Mouse (Mus musculus) liver, embryonic 13.5 days (tissue): Measurements from ENCODE around the gene Ccdc84. TPM values are rescaled to one million over a fixed set of nuclear protein-coding genes. Genes with fewer than 3 reads are reported as not detected.

Experiments
- microRNA-seq: library from miRNA; unstranded; fragments of <30 nt; microRNA quantifications from one replicate; pipeline ENCODE4, GENCODE M21; 2016
- polyA plus RNA-seq: library from polyadenylated mRNA; unstranded; fragments of >200 nt; fragmentation: Nextera tagmentation; extraction: Ambion mirVana; gene quantifications from 2 replicates; pipeline ENCODE4 v1.2.1, GENCODE M21; 2015

Ccdc84 gene
- polyA plus RNA-seq, 1 experiment from 2014 or later = 13.8 TPM

Small RNA genes lying within 50 kb of the gene (microRNA-seq; reads per million reads assigned to microRNA genes)
- gene Mir7085 = not detected

Other genes with a start within 250 kb of the Ccdc84 start
- gene Cbl, start 184.5 kb downstream of the Ccdc84 start, polyA plus RNA-seq = 5.7 and 7.2 TPM in 2 replicates
- not detected in 2 replicates for gene Ccdc153, start 177.9 kb downstream of the Ccdc84 start, polyA plus RNA-seq
- 0.06 and 0.24 TPM in 2 replicates for gene Pdzd3, start 167.1 kb downstream of the Ccdc84 start, polyA plus RNA-seq
- gene Nlrx1, start 150.0 kb downstream of the Ccdc84 start, polyA plus RNA-seq = 3.2 and 3.8 TPM in 2 replicates
- 11.1 and 13.0 TPM in 2 replicates for gene Abcg4, start 130.0 kb downstream of the Ccdc84 start, polyA plus RNA-seq
- gene Hinfp, start 112.9 kb downstream of the Ccdc84 start, polyA plus RNA-seq = 11.4 and 11.5 TPM in 2 replicates
- gene C2cd2l, start 98.3 kb downstream of the Ccdc84 start, polyA plus RNA-seq = 6.4 and 8.2 TPM in 2 replicates
- 20.7 and 23.0 TPM in 2 replicates for gene Dpagt1, start 92.5 kb downstream of the Ccdc84 start, polyA plus RNA-seq
- 208 and 210 TPM in 2 replicates for gene H2afx, start 83.9 kb downstream of the Ccdc84 start, polyA plus RNA-seq
- 1,411 and 1,456 TPM in 2 replicates for gene Hmbs, start 74.3 kb downstream of the Ccdc84 start, polyA plus RNA-seq
- gene Vps11, start 56.9 kb downstream of the Ccdc84 start, polyA plus RNA-seq = 14.8 and 15.3 TPM in 2 replicates
- 15.8 and 19.0 TPM in 2 replicates for gene Hyou1, start 39.1 kb downstream of the Ccdc84 start, polyA plus RNA-seq
- 18.4 and 21.3 TPM in 2 replicates for gene Slc37a4, start 21.7 kb downstream of the Ccdc84 start, polyA plus RNA-seq
- gene Rps25, start 11.4 kb downstream of the Ccdc84 start, polyA plus RNA-seq = 1,487 and 1,590 TPM in 2 replicates
- gene Trappc4, start 11.0 kb downstream of the Ccdc84 start, polyA plus RNA-seq = 68.3 and 69.4 TPM in 2 replicates
- not detected in 2 replicates for gene Foxr1, start 22.6 kb upstream of the Ccdc84 start, polyA plus RNA-seq
- gene Upk2, start 36.4 kb upstream of the Ccdc84 start, polyA plus RNA-seq = not detected in 2 replicates
- 1.0 and 1.5 TPM in 2 replicates for gene Bcl9l, start 64.3 kb upstream of the Ccdc84 start, polyA plus RNA-seq
- gene Cxcr5, start 143.3 kb upstream of the Ccdc84 start, polyA plus RNA-seq = 0.09 TPM in 1 of 2 replicates, not detected in the other
- 7.2 and 8.2 TPM in 2 replicates for gene Ddx6, start 186.3 kb upstream of the Ccdc84 start, polyA plus RNA-seq